Mouse (Mus musculus) hindbrain, postnatal 0 days (tissue): ENCODE measurements around the gene Sh3rf3. TPM values are rescaled to one million over a fixed set of nuclear protein-coding genes. Genes with fewer than 3 reads are reported as not detected.

Source experiments
- ATAC-seq: fragments of 200-750 bp; cut with Nextera tagmentation; 2 replicates; pipeline ENCODE4 v1.8.0; 2017; ENCODE audit warnings: mild to moderate bottlenecking, moderate TSS enrichment, moderate library complexity
- DNase-seq: peaks from one replicate; pipeline ENCODE4 v3.0.0-alpha.2; 2015; ENCODE audit warnings: low spot score
- H3K27ac ChIP-seq: fragments of 300-500 bp; sonication (generic); 2 replicates; pipeline ENCODE4 v1.5.1; 2014; ENCODE audit warnings: mild to moderate bottlenecking
- H3K27me3 ChIP-seq: fragments of 300-500 bp; sonication (generic); 2 replicates; pipeline ENCODE4 v1.6.1; 2014; ENCODE audit warnings: low read length, mixed read lengths; ENCODE audit not compliant: insufficient read depth
- H3K36me3 ChIP-seq: fragments of 300-500 bp; sonication (generic); 2 replicates; pipeline ENCODE4 v1.6.1; 2014; ENCODE audit warnings: low read length, mixed read lengths; ENCODE audit not compliant: insufficient read depth
- H3K4me1 ChIP-seq: fragments of 300-500 bp; sonication (generic); 2 replicates; pipeline ENCODE4 v1.6.1; 2014; ENCODE audit warnings: antibody characterized with exemption, low read length, mixed read lengths; ENCODE audit not compliant: insufficient read depth
- H3K4me2 ChIP-seq: fragments of 300-500 bp; sonication (generic); 2 replicates; pipeline ENCODE4 v1.6.1; 2014; ENCODE audit warnings: low read depth, mild to moderate bottlenecking, low read length, moderate library complexity, mixed read lengths
- H3K4me3 ChIP-seq: fragments of 300-500 bp; sonication (generic); 2 replicates; pipeline ENCODE4 v1.5.1; 2014; ENCODE audit warnings: low read length
- H3K9ac ChIP-seq: fragments of 300-500 bp; sonication (generic); replicated peaks from 2 replicates; pipeline ENCODE4 v1.6.1; 2014; ENCODE audit warnings: mild to moderate bottlenecking, low read length, moderate library complexity, mixed read lengths
- H3K9me3 ChIP-seq: fragments of 300-500 bp; sonication (generic); 2 replicates; pipeline ENCODE4 v1.6.1; 2016; ENCODE audit warnings: low read length, mixed read lengths
- CTCF ChIP-seq: IDR thresholded peaks from 2 replicates; pipeline ENCODE4 v1.5.1; 2016; ENCODE audit warnings: antibody characterized with exemption, control low read depth, low read depth
- WGBS: fragments of 180-500 bp; shearing (Covaris S2); extraction: QIAGEN DNeasy Blood & Tissue Kit; methylation state at CpG from one replicate; pipeline ENCODE4 v1.1.7; 2014; 5-methylcytosine and 5-hydroxymethylcytosine counted together
- polyA plus RNA-seq: library from polyadenylated mRNA; unstranded; fragments of >200 nt; fragmentation: Nextera tagmentation; extraction: Ambion mirVana; gene quantifications from 2 replicates; pipeline ENCODE4 v1.2.1, GENCODE M21; 2015
- total RNA-seq: library from RNA; depleted of rRNA; stranded (reverse); fragments of >200 nt; gene quantifications from 2 replicates; pipeline ENCODE4 v1.2.3, GENCODE M21; 2014

Sh3rf3 gene
- total and polyA plus RNA-seq, 2 experiments from 2014 or later: 2.2 to 23.8 TPM

DNA sequence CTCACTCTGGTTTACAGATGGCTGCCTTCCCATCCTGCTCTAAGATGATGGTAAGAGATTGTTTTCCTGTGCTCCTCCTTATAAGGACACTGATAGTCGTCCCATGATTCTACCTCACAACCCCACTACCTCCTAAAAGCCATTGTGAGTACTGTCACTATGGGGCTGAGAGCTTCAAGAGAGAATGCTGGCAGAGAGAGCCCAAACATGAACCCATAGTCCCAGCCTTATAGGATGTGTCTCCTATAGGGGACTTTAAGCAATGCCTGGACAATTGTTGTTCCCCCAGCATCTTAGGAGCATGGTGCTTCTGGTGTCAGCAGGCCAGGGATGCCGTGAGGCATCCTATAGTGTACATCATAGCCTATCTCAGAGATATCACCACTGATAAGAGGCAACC is 54.4 kb downstream of the Sh3rf3 start:
- WGBS: 88% methylated on average over 2 of the region's 2 CpGs
- DNase-seq (no peak), ATAC-seq (no peak)
- no peaks in the 10 kb centered on the region for H3K9me3 ChIP-seq
- H3K4me1 ChIP-seq: 0 out of 2 replicates have a peak, but pooled peaks cover 9% of the 10 kb centered on the region
- H3K9ac ChIP-seq: no peak overlapping the region
- H3K4me3 ChIP-seq: no peak overlapping the region
- no peak overlapping the region for H3K27ac ChIP-seq
- H3K36me3 ChIP-seq: no peaks in the 10 kb centered on the region
- H3K4me2 ChIP-seq: no peak overlapping the region
- TF ChIP-seq CTCF: no peak
- no peaks in the 10 kb centered on the region for H3K27me3 ChIP-seq

DNA sequence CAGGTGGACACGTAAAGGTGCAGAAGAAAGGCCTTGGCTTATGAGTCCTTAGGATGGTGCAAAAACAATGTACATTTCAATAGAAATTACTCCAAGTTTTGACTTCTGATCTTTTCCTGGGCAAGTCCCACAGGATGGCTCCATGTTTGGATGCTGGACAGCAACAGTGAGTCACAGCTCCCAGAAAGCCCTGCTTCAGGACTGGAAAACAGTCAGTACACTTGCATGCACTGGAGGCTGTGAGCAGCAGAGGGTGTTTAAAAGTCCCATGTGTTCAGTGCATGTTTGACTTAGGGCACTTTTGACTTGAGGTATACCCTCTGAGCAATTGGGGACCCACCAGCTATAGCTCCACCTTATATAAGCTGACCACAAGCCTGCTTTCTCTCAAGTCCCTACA is 56.7 kb downstream of the Sh3rf3 start:
- Histone ChIP-seq H3K4me3 (no peak overlapping the region), H3K27me3 (no peaks in the 10 kb centered on the region), H3K4me2 (no peak overlapping the region), H3K36me3 (no peaks in the 10 kb centered on the region), H3K4me1 (0 out of 2 replicates have a peak, but pooled peaks cover 9% of the 10 kb centered on the region), H3K9ac (no peak overlapping the region), H3K27ac (no peak overlapping the region), H3K9me3 (no peaks in the 10 kb centered on the region)
- DNase-seq (no peak), ATAC-seq (no peak)
- no peak for TF ChIP-seq CTCF
- WGBS: 97% methylated on average over 1 of the region's 1 CpGs

DNA sequence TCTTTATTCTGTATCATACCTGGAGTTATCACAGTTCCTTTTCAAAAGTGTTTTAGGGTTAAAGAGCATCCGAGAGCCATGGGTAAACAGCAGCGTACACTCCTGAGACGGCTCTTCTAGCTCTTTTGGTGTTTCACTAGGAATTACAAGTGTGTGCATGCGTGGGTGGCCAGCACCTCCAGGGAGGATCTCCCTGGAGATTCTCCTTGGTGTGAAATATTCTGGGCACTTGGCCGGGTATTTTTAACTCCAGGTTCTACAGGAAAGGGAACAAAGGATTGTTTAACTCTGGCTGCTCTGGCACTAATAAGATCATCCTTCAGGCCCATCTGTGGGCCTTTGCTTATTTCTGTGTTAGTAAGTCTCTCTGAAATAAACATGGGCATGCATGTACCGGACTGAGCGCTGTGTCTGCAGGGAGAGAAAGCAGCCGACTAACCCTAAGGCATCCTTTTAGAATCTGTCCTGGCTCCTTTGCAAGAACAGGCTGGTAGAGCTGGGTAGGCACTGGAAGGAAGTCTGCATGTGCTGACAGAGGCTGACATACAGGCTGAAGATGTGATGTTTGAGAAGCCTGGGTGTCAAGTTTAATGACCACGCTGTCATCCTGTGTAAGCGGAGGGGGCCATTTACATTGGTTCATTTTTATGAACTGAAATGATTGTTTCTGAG is 58.1 kb downstream of the Sh3rf3 start:
- H3K9ac ChIP-seq: no peak overlapping the region
- DNase-seq (peak; percentile 34), ATAC-seq (0 out of 2 replicates have a peak, but pooled peaks have one; percentile 19)
- TF ChIP-seq CTCF: no peak
- no peaks in the 10 kb centered on the region for H3K36me3 ChIP-seq
- 0 out of 2 replicates have a peak, but pooled peaks cover 9% of the 10 kb centered on the region for H3K4me1 ChIP-seq
- no peak overlapping the region for H3K4me2 ChIP-seq
- H3K9me3 ChIP-seq: no peaks in the 10 kb centered on the region
- peak overlapping the region; percentile 17; the same call in 1 of the 2 replicates for H3K27ac ChIP-seq
- no peaks in the 10 kb centered on the region for H3K27me3 ChIP-seq
- 45% methylated on average over 10 of the region's 10 CpGs for WGBS
- H3K4me3 ChIP-seq: no peak overlapping the region

DNA sequence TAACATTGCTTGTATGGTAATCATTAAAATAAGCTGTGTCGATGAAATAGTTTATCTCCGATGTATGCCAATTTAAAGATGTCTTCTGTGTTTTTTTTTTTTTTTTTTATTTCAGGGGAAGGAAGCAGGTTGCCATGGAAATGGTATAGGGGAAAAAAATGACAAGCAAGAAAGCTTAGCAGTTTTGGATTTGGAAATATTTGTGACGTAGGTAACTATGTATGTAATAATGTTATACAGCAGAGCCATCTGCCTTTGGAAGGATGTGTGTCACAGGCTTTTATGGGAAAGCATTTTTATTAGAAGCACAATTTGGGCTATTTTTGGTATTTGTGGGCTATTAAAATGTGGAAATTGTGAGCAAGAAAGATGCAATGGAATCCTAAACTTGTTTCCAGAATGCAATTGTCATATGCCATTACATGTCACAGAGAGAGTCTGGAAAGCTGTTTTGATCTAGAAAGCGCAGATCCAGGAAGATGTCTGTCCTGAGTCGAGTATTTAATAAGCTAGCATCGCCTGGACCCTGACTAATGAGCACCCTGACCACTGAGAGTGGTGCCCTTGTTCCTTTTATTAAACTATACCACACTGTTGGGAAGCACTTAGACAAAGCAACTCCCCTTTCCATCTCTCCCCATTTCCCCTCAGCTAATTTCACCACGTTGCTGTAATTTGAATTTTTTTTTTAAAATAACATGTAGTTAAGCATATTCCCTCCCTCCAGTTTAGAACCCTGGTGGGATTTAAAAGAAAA is 58.8 kb downstream of the Sh3rf3 start:
- ATAC-seq: no peak
- H3K27ac ChIP-seq: peak overlapping the region; percentile 17; the same call in 1 of the 2 replicates
- H3K4me3 ChIP-seq: no peak overlapping the region
- WGBS: 60% methylated on average over 7 of the region's 7 CpGs
- H3K4me1 ChIP-seq: 0 out of 2 replicates have a peak, but pooled peaks cover 9% of the 10 kb centered on the region
- peak; percentile 32 for DNase-seq
- H3K4me2 ChIP-seq: no peak overlapping the region
- no peaks in the 10 kb centered on the region for H3K36me3 ChIP-seq
- H3K9ac ChIP-seq: no peak overlapping the region
- no peak for TF ChIP-seq CTCF
- no peaks in the 10 kb centered on the region for H3K9me3 ChIP-seq
- no peaks in the 10 kb centered on the region for H3K27me3 ChIP-seq

DNA sequence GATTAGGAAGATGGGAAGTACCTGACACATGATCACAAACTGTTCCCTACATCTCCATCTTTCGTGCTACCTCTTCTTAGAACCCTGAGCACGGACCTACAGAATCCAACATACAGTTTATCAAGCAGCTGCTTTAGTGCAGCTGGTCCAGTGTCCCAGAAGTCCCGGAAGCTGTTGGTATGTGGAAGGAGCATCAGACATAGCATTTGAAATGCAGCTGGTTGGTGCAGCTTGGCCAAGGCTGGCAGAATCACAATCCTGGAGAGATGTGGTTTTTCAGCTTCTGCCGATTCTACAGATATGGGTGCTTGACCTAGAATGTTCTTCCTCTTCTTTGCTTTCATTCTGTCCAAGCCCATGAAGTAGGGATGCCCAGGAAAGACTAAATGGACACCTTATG is 64.7 kb downstream of the Sh3rf3 start:
- no peak overlapping the region for H3K9ac ChIP-seq
- H3K27me3 ChIP-seq: no peaks in the 10 kb centered on the region
- DNase-seq (no peak), ATAC-seq (no peak)
- H3K4me1 ChIP-seq: no peaks in the 10 kb centered on the region
- no peaks in the 10 kb centered on the region for H3K36me3 ChIP-seq
- H3K9me3 ChIP-seq: no peaks in the 10 kb centered on the region
- H3K4me3 ChIP-seq: no peak overlapping the region
- H3K27ac ChIP-seq: no peak overlapping the region
- no peak for TF ChIP-seq CTCF
- 89% methylated on average over 4 of the region's 4 CpGs for WGBS
- H3K4me2 ChIP-seq: no peak overlapping the region

DNA sequence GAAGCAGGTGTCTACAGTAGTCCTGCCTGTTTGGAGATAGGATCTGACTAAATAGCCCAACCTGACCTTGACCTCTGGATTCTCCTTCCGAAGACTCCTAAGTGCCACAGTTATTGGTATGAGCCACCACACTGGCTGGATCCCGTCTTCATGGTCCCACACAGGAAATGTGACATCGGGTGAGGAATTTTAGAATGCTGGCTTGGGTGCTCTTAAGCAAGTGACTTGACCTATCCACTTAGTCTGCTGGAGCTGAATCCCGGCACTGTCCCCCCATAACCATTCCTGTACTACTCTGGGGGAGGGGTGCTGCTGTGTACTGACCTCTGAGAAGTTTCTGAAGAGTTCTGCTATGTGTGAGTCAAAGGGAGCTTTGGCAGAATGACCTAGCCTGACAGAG is 65.5 kb downstream of the Sh3rf3 start:
- Histone ChIP-seq H3K36me3 (no peaks in the 10 kb centered on the region), H3K9ac (no peak overlapping the region), H3K4me3 (no peak overlapping the region), H3K4me1 (no peaks in the 10 kb centered on the region), H3K27ac (no peak overlapping the region), H3K4me2 (no peak overlapping the region), H3K9me3 (no peaks in the 10 kb centered on the region), H3K27me3 (no peaks in the 10 kb centered on the region)
- DNase-seq: no peak
- no peak for ATAC-seq
- 89% methylated on average over 4 of the region's 4 CpGs for WGBS
- no peak for TF ChIP-seq CTCF

DNA sequence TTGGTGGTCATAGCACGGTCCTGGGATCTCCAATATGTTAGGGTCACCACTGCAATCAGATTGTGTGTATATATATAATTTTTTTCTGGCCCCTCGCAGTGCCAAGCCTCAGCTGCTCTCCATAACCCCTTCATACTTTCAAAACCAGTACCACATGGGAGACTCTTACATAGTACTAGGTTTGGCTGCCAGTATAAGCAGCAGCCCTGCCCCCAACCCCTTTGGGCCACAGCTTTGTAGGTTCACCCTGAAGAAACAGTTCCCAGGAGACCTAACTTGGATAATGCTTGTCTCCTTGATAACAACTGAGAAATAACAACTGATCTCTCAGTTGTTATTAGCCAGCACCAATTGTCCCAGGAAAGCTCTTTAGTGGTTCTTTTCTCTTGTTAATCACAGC is 69.6 kb downstream of the Sh3rf3 start:
- no peak overlapping the region for H3K9ac ChIP-seq
- no peaks in the 10 kb centered on the region for H3K4me1 ChIP-seq
- no peak for DNase-seq
- H3K9me3 ChIP-seq: no peaks in the 10 kb centered on the region
- no peak overlapping the region for H3K27ac ChIP-seq
- TF ChIP-seq CTCF: no peak
- no peak for ATAC-seq
- H3K4me3 ChIP-seq: no peak overlapping the region
- H3K36me3 ChIP-seq: no peaks in the 10 kb centered on the region
- WGBS: 80% methylated on average over 2 of the region's 2 CpGs
- no peaks in the 10 kb centered on the region for H3K27me3 ChIP-seq
- no peak overlapping the region for H3K4me2 ChIP-seq
